Mouse (Mus musculus): ENCODE data around the gene Echdc3. TPM values are rescaled to one million over a fixed set of nuclear protein-coding genes. Genes with fewer than 3 reads are reported as not detected.

Echdc3 gene
- polyA plus RNA-seq, 1 experiment from 2014 or later = 8.1 TPM

DNA sequence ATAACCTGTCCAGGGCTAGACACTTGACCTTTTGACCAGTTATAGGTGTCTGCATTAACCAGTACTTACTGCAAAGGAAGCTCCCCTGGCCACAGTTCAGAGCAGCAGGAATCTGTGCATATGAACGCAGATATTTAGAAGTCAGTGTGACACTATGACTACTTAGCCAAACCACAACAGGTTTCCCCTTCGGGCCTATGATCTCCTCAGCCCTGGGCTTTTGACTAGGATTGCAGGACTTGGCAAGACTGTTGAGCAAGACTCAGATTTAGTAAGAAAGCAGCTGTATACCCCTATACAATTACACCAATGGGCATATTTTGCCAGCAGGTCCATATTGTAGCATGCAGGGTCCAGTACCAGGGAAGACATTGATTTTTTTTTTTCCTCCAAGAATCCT, 44.3 kb downstream of the Echdc3 start:
- Histone ChIP-seq H3K36me3 (ENCODE audit: control insufficient read depth, insufficient read depth, low read length) (no peaks in the 10 kb centered on the region), H3K9ac (replicated peaks; ENCODE audit: low read depth, low read length) (no peak overlapping the region), H3K4me2 (replicated peaks; ENCODE audit: low read depth, low read length) (no peak overlapping the region), H3K4me3 (ENCODE audit: low read depth, low read length) (no peak overlapping the region), H3K4me1 (ENCODE audit: control insufficient read depth, insufficient read depth, low read length) (no peaks in the 10 kb centered on the region), H3K27me3 (ENCODE audit: control insufficient read depth, insufficient read depth, low read length) (no peaks in the 10 kb centered on the region), H3K9me3 (ENCODE audit: control insufficient read depth, low read depth, low read length) (no peaks in the 10 kb centered on the region), H3K27ac (ENCODE audit: low read length) (no peak overlapping the region)
- WGBS = 85% methylated on average over 2 of the region's 2 CpGs
- ATAC-seq (ENCODE audit: insufficient number of reproducible peaks, insufficient read depth, low FRiP score, low read depth) = no peak

DNA sequence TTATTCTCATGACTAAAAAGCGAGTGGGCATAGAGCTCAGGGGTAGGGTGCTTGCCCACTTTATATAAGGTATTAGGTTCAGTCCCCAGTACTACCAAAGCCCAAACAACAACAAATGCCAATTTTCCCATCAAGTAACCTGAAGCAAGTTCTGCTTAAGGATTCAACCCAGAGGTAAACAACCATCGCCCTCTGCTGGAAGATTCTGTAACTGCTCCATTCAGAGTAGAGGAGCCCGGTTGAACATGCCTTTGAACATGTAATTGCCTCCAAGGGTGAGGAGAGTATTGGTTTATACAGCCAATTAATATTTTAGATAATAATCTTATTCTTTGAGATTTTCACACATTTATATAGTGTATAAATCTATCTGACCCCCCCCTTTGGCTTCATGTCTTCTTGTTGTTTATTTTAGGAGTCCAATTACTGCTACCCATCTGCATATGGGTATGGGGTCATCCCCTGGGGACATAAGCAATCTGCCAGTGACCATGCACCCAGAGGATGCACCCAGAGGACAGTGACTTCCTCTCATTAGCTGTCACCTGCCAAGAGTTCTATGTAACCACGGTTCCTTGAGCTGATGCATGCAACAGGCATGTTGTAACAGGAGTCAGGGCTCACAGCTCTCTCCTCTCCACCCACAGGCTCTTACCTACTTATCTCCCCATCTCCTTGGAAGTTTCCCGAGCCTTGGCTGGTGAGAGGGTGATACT, 44.8 kb downstream of the Echdc3 start:
- Histone ChIP-seq H3K36me3 (ENCODE audit: control insufficient read depth, insufficient read depth, low read length) (no peaks in the 10 kb centered on the region), H3K4me3 (ENCODE audit: low read depth, low read length) (no peak overlapping the region), H3K27me3 (ENCODE audit: control insufficient read depth, insufficient read depth, low read length) (no peaks in the 10 kb centered on the region), H3K4me2 (replicated peaks; ENCODE audit: low read depth, low read length) (no peak overlapping the region), H3K9me3 (ENCODE audit: control insufficient read depth, low read depth, low read length) (no peaks in the 10 kb centered on the region), H3K27ac (ENCODE audit: low read length) (no peak overlapping the region), H3K4me1 (ENCODE audit: control insufficient read depth, insufficient read depth, low read length) (no peaks in the 10 kb centered on the region), H3K9ac (replicated peaks; ENCODE audit: low read depth, low read length) (no peak overlapping the region)
- peak; percentile 62; the same call in 1 of the 2 replicates for ATAC-seq (ENCODE audit: insufficient number of reproducible peaks, insufficient read depth, low FRiP score, low read depth)
- 24% methylated on average over 5 of the region's 5 CpGs for WGBS

DNA sequence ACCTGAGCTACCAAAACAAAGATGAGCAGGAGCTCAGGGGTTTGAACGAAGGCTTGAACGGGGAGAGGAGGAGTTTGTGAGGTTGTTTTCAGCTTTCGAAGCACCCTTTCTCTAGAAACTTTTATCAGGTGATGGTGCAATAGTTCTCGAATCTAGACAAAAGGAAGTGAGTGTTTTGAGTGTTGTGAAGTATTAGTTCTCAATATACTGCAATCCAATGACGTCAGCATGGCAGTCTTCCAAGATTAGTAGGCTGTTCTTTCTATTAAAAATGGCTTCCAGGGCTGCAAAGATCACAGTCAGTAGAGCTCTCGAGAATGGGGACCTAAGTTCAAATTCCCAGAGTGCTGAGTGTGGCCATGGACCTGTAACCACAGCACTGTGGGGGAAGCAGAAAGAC, 47.1 kb downstream of the Echdc3 start:
- Histone ChIP-seq H3K36me3 (ENCODE audit: control insufficient read depth, insufficient read depth, low read length) (no peaks in the 10 kb centered on the region), H3K4me3 (ENCODE audit: low read depth, low read length) (no peak overlapping the region), H3K27ac (ENCODE audit: low read length) (no peak overlapping the region), H3K4me1 (ENCODE audit: control insufficient read depth, insufficient read depth, low read length) (0 out of 2 replicates have a peak, but pooled peaks cover 3% of the 10 kb centered on the region), H3K27me3 (ENCODE audit: control insufficient read depth, insufficient read depth, low read length) (no peaks in the 10 kb centered on the region), H3K4me2 (replicated peaks; ENCODE audit: low read depth, low read length) (no peak overlapping the region), H3K9ac (replicated peaks; ENCODE audit: low read depth, low read length) (no peak overlapping the region), H3K9me3 (ENCODE audit: control insufficient read depth, low read depth, low read length) (no peaks in the 10 kb centered on the region)
- 70% methylated on average over 6 of the region's 6 CpGs for WGBS
- no peak for ATAC-seq (ENCODE audit: insufficient number of reproducible peaks, insufficient read depth, low FRiP score, low read depth)

DNA sequence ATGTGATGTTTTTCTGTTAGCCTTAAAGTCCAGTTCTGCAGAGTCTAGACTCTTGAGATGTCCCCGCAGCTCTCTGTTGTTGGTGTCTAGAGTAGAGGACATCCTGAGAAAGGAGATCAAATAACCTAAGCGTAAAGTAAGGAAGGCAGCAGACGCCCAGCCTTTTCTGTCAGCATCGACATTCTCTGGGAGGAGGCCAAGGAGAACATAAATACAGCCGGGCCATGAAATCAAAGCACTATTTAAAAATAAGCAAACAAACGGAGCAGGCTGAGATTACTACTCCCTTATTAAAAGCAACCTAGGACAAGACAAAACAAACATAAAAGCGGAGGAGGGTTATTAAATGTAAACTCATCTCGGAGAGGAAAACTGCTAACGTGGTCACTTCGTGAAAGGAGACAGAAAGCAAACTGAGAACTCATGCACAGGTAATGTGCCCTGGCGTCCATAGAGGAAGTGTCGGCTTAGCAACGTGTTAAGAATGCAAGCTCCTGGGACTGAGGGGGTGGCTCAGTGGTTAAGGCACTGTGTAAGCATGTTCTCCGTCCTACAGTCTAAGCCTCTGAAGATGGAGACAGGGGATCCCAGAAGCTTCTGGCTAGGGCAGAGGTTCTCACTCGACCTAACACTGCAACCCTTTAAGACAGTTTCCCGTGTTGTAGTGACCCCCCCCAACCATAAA, 48.1 kb downstream of the Echdc3 start:
- Histone ChIP-seq H3K9me3 (ENCODE audit: control insufficient read depth, low read depth, low read length) (no peaks in the 10 kb centered on the region), H3K27me3 (ENCODE audit: control insufficient read depth, insufficient read depth, low read length) (no peaks in the 10 kb centered on the region), H3K4me2 (replicated peaks; ENCODE audit: low read depth, low read length) (no peak overlapping the region), H3K4me3 (ENCODE audit: low read depth, low read length) (no peak overlapping the region), H3K36me3 (ENCODE audit: control insufficient read depth, insufficient read depth, low read length) (no peaks in the 10 kb centered on the region), H3K9ac (replicated peaks; ENCODE audit: low read depth, low read length) (no peak overlapping the region), H3K4me1 (ENCODE audit: control insufficient read depth, insufficient read depth, low read length) (0 out of 2 replicates have a peak, but pooled peaks cover 6% of the 10 kb centered on the region), H3K27ac (ENCODE audit: low read length) (no peak overlapping the region)
- WGBS = 34% methylated on average over 16 of the region's 16 CpGs
- ATAC-seq (ENCODE audit: insufficient number of reproducible peaks, insufficient read depth, low FRiP score, low read depth) = no peak

DNA sequence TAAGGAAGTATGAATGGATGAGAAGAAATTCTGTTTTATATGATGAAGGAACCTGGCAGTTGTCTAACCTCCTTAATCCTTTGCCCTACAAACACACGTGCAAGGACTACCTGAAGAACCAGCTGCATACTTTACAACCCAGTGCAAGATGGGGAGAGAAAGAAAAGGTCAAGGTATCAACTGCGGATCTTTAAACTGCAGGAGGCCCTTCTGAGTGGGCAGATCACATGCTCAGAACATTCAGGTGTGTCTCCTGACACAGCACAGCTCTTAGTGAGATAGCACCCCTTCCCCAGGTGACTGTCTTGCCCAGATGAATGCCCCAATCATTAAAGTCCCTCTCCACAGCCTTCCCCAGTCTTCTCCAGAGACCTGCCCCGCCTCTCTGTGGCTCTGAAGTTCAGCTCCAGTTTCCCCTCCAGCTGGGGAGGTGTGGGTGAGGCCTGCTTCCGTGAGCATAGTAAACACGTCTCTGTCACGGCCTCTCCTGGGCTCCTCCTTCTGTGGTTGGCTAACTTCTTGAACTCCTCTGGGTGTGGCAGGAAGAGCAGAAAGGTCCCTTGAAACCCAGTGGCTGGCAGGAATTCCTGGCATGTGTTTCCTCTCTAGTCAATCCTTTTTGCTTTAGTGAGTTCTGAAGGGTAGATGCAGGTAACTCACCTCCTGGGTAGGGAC, 50.3 kb downstream of the Echdc3 start:
- peak overlapping the region; percentile 21; the same call in 1 of the 2 replicates for H3K27ac ChIP-seq (ENCODE audit: low read length)
- H3K4me3 ChIP-seq (ENCODE audit: low read depth, low read length) = no peak overlapping the region
- ATAC-seq (ENCODE audit: insufficient number of reproducible peaks, insufficient read depth, low FRiP score, low read depth) = peak; percentile 78
- H3K27me3 ChIP-seq (ENCODE audit: control insufficient read depth, insufficient read depth, low read length) = no peaks in the 10 kb centered on the region
- no peaks in the 10 kb centered on the region for H3K9me3 ChIP-seq (ENCODE audit: control insufficient read depth, low read depth, low read length)
- H3K4me2 ChIP-seq (replicated peaks; ENCODE audit: low read depth, low read length) = no peak overlapping the region
- no peaks in the 10 kb centered on the region for H3K36me3 ChIP-seq (ENCODE audit: control insufficient read depth, insufficient read depth, low read length)
- H3K4me1 ChIP-seq (ENCODE audit: control insufficient read depth, insufficient read depth, low read length) = 0 out of 2 replicates have a peak, but pooled peaks cover 6% of the 10 kb centered on the region
- 29% methylated on average over 6 of the region's 6 CpGs for WGBS
- H3K9ac ChIP-seq (replicated peaks; ENCODE audit: low read depth, low read length) = no peak overlapping the region

DNA sequence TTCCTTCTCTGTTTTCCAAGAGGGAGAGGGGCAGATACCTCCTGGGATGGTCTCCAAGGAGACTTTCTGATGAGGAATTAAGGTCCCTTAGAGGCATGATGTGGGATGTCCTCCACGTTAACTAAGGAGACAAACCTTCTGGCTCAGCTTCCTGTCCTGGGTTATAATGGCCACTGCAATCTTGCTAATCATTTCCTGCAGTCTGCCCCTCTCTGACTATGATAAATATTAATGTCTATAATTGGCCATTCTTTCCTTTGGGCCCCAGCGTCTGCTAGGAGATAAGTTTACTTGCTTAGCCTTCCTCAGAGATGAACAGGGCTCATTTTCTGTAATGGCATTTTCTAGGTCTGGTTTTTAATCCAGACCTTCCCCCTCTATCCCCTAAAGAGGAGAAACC, 53.1 kb downstream of the Echdc3 start:
- H3K9ac ChIP-seq (replicated peaks; ENCODE audit: low read depth, low read length) = no peak overlapping the region
- no peaks in the 10 kb centered on the region for H3K9me3 ChIP-seq (ENCODE audit: control insufficient read depth, low read depth, low read length)
- 20% methylated on average over 2 of the region's 2 CpGs for WGBS
- no peak for ATAC-seq (ENCODE audit: insufficient number of reproducible peaks, insufficient read depth, low FRiP score, low read depth)
- no peak overlapping the region for H3K4me2 ChIP-seq (replicated peaks; ENCODE audit: low read depth, low read length)
- 0 out of 2 replicates have a peak, but pooled peaks cover 6% of the 10 kb centered on the region for H3K4me1 ChIP-seq (ENCODE audit: control insufficient read depth, insufficient read depth, low read length)
- no peaks in the 10 kb centered on the region for H3K27me3 ChIP-seq (ENCODE audit: control insufficient read depth, insufficient read depth, low read length)
- H3K27ac ChIP-seq (ENCODE audit: low read length) = no peak overlapping the region
- H3K36me3 ChIP-seq (ENCODE audit: control insufficient read depth, insufficient read depth, low read length) = no peaks in the 10 kb centered on the region
- H3K4me3 ChIP-seq (ENCODE audit: low read depth, low read length) = no peak overlapping the region

DNA sequence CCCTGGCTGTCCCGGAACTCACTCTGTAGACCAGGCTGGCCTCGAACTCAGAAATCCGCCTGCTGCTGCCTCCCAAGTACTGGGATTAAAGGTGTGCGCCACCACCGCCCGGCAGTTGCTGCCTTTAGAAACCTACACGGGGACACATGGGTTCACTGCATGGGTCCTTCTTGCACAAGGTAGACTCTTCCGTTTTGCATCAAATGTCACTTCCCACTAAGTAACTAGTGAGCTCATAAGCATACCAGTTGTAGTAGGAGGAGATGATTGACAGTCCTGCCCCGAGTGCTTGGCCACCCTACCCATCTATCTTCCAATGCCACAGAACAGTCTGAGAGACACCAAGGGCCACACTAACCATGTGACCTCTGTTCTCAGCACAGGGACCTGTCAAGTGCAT, 53.6 kb downstream of the Echdc3 start:
- no peak overlapping the region for H3K4me3 ChIP-seq (ENCODE audit: low read depth, low read length)
- no peak overlapping the region for H3K27ac ChIP-seq (ENCODE audit: low read length)
- 0 out of 2 replicates have a peak, but pooled peaks cover 6% of the 10 kb centered on the region for H3K4me1 ChIP-seq (ENCODE audit: control insufficient read depth, insufficient read depth, low read length)
- H3K9ac ChIP-seq (replicated peaks; ENCODE audit: low read depth, low read length) = no peak overlapping the region
- H3K4me2 ChIP-seq (replicated peaks; ENCODE audit: low read depth, low read length) = no peak overlapping the region
- ATAC-seq (ENCODE audit: insufficient number of reproducible peaks, insufficient read depth, low FRiP score, low read depth) = no peak
- 85% methylated on average over 9 of the region's 9 CpGs for WGBS
- H3K36me3 ChIP-seq (ENCODE audit: control insufficient read depth, insufficient read depth, low read length) = no peaks in the 10 kb centered on the region
- no peaks in the 10 kb centered on the region for H3K9me3 ChIP-seq (ENCODE audit: control insufficient read depth, low read depth, low read length)
- H3K27me3 ChIP-seq (ENCODE audit: control insufficient read depth, insufficient read depth, low read length) = no peaks in the 10 kb centered on the region

DNA sequence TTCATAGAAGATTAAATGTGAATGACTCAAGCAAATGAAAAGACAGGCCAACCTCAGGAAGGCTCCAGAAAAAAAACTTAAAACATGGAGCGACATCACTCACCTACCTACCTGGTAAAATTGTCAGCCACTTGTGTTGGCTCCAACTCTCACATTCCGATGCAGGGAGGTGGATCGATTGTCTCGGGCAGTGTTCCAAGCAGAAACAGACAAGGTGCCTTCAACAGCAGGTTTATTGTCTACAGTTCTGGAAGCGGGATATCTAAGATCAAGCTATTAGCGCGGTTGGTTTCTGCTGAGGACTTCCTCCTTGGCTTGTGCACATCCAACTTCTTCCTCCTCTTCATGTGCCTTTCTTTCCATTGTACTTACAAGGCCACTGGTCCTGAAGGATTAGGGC, 55.2 kb downstream of the Echdc3 start:
- Histone ChIP-seq H3K36me3 (ENCODE audit: control insufficient read depth, insufficient read depth, low read length) (no peaks in the 10 kb centered on the region), H3K4me2 (replicated peaks; ENCODE audit: low read depth, low read length) (no peak overlapping the region), H3K4me3 (ENCODE audit: low read depth, low read length) (no peak overlapping the region), H3K4me1 (ENCODE audit: control insufficient read depth, insufficient read depth, low read length) (0 out of 2 replicates have a peak, but pooled peaks cover 6% of the 10 kb centered on the region), H3K9ac (replicated peaks; ENCODE audit: low read depth, low read length) (no peak overlapping the region), H3K27ac (ENCODE audit: low read length) (no peak overlapping the region), H3K9me3 (ENCODE audit: control insufficient read depth, low read depth, low read length) (no peaks in the 10 kb centered on the region), H3K27me3 (ENCODE audit: control insufficient read depth, insufficient read depth, low read length) (no peaks in the 10 kb centered on the region)
- no peak for ATAC-seq (ENCODE audit: insufficient number of reproducible peaks, insufficient read depth, low FRiP score, low read depth)
- WGBS = 86% methylated on average over 7 of the region's 7 CpGs

All from stomach, embryonic 14.5 days (tissue).